Mouse (Mus musculus) myocyte (in vitro differentiated cells): ENCODE results near the gene 1700013F07Rik. TPM values are rescaled to one million over a fixed set of nuclear protein-coding genes. Genes with fewer than 3 reads are reported as not detected.
"Not testable (repeated sequence)": the region's sequence is repeated elsewhere in the genome, so short reads cannot be mapped to it uniquely, and the experiment has no call there.

Experiments used
- H3K27me3 ChIP-seq: one replicate; pipeline ENCODE4 v1.6.1; 2011; ENCODE audit not compliant: control insufficient read depth, insufficient read depth, insufficient read length
- H3K36me3 ChIP-seq: one replicate; pipeline ENCODE4 v1.6.1; 2011; ENCODE audit not compliant: control insufficient read depth, insufficient read depth
- H3K4me2 ChIP-seq: one replicate; pipeline ENCODE4 v1.6.1; 2011; ENCODE audit warnings: low read depth, control low read depth
- H3K4me3 ChIP-seq: one replicate; pipeline ENCODE4 v1.5.1; 2011; ENCODE audit warnings: mild to moderate bottlenecking, control low read depth, moderate library complexity
- H3K79me2 ChIP-seq: one replicate; pipeline ENCODE4 v1.6.1; 2011; ENCODE audit not compliant: control insufficient read depth, insufficient read depth
- H3ac ChIP-seq: one replicate; pipeline ENCODE4 v1.6.1; 2011; ENCODE audit not compliant: control insufficient read depth, insufficient read length
- CEBPB ChIP-seq: IDR thresholded peaks from 2 replicates; pipeline ENCODE4 v1.6.1; 2011; ENCODE audit warnings: mild to moderate bottlenecking, moderate library complexity; ENCODE audit not compliant: poor library complexity, insufficient read depth, severe bottlenecking
- E2F4 ChIP-seq: IDR thresholded peaks from one replicate; pipeline ENCODE4 v1.6.1; 2011; ENCODE audit warnings: mild to moderate bottlenecking, control low read depth, moderate library complexity; ENCODE audit not compliant: insufficient read depth
- MAX ChIP-seq: IDR thresholded peaks from one replicate; pipeline ENCODE4 v1.6.1; 2011; ENCODE audit warnings: low read depth, mild to moderate bottlenecking, control low read depth
- MYOD1 ChIP-seq, 3 experiments: IDR thresholded peaks; one replicate each; pipeline ENCODE4 v1.6.1; 2011; ENCODE audit warnings: control low read depth in 2 of 3, low read depth in 2 of 3, mild to moderate bottlenecking in 2 of 3, moderate library complexity in 1 of 3; ENCODE audit not compliant: insufficient read length in 2 of 3, control insufficient read depth in 1 of 3
- MYOG ChIP-seq, 3 experiments: IDR thresholded peaks; one replicate each; pipeline ENCODE4 v1.6.1; 2011; ENCODE audit warnings: control low read depth in 2 of 3, low read depth in 2 of 3, mild to moderate bottlenecking in 2 of 3; ENCODE audit not compliant: insufficient read length in 2 of 3, control insufficient read depth in 1 of 3, insufficient read depth in 1 of 3
- POLR2A ChIP-seq: IDR thresholded peaks from one replicate; pipeline ENCODE4 v1.6.1; 2011; ENCODE audit warnings: low read depth, mild to moderate bottlenecking, control low read depth, moderate library complexity; ENCODE audit not compliant: insufficient read length
- POLR2AphosphoS2 ChIP-seq: IDR thresholded peaks from one replicate; pipeline ENCODE4 v1.6.1; 2011; ENCODE audit warnings: low read depth, control low read depth; ENCODE audit not compliant: insufficient read length
- REST ChIP-seq: IDR thresholded peaks from one replicate; pipeline ENCODE4 v1.6.1; 2011; ENCODE audit warnings: mild to moderate bottlenecking, control low read depth, moderate library complexity; ENCODE audit not compliant: insufficient read depth, insufficient read length
- SRF ChIP-seq: IDR thresholded peaks from one replicate; pipeline ENCODE4 v1.6.1; 2011; ENCODE audit warnings: low read depth; ENCODE audit not compliant: control insufficient read depth, insufficient read length
- TCF12 ChIP-seq: IDR thresholded peaks from one replicate; pipeline ENCODE4 v1.6.1; 2011; ENCODE audit warnings: mild to moderate bottlenecking, control low read depth; ENCODE audit not compliant: poor library complexity, insufficient read depth, severe bottlenecking
- TCF3 ChIP-seq: IDR thresholded peaks from one replicate; pipeline ENCODE4 v1.6.1; 2011; ENCODE audit warnings: low read depth, control low read depth; ENCODE audit not compliant: insufficient read length
- USF1 ChIP-seq: IDR thresholded peaks from one replicate; pipeline ENCODE4 v1.6.1; 2011; ENCODE audit warnings: low read depth, mild to moderate bottlenecking, control low read depth, moderate library complexity
- polyA plus RNA-seq: library from polyadenylated mRNA; unstranded; fragments of >200 nt; fragmentation: generic; extraction: Trizol; gene quantifications from one replicate; pipeline ENCODE4 v1.2.1, GENCODE M21; 2012; ENCODE audit warnings: missing spikeins

Gene 1700013F07Rik
- polyA plus RNA-seq, 1 experiment, result 0.76 TPM

DNA sequence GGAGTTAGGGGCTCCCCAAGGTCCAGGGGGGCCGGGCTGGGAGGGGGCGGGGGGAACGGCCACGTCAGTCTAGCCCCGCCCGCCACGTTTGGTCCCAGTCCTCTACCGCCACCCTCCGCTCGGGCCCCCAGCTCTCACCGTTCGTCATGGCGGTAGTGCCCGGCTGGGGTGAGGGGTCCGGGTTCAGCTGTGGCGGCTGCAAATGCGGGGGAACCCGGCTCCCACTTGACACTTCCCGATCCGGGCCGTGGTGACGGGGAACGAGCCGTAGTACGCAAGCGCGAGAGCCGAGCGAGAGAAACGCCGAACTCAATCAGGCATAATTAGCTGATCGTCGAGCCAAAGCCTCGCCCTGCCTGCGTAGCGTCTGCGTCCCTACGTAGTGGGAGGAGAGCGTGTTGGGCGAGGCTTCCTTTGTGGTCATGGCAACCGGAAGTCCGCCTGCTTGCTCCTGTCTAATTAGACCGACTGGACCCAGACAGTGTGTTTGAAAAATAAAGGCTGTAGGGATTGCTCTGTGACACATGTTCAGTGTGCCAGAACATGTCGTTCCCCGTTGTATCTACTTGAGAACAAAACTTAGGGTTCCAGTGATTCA, 28.3 kb downstream of the 1700013F07Rik start, which contains the start of gene Tmem167b:
Gene Tmem167b (minus strand): TSS at position 334 of the 598 bp plus-strand sequence.
- Histone ChIP-seq H3K4me2 (peak within 1 kb of the TSS; percentile 97), H3K27me3 (peaks cover 9% of the 10 kb centered on the region), H3K79me2 (peaks cover 13% of the 10 kb centered on the region), H3K36me3 (peaks cover 14% of the 10 kb centered on the region), H3K4me3 (peak within 1 kb of the TSS; percentile 46), H3ac (peak within 1 kb of the TSS; percentile 22)
- peak; percentile 88 for TF ChIP-seq SRF
- TF ChIP-seq TCF3, result no peak
- no peak for TF ChIP-seq TCF12
- TF ChIP-seq REST, result no peak
- TF ChIP-seq E2F4, result no peak
- TF ChIP-seq MYOG (IDR thresholded peaks at IDR 0.05; ENCODE audit: control insufficient read depth in 1 of 3, insufficient read depth in 1 of 3, insufficient read length in 2 of 3, low read depth in 2 of 3), result peak in 1 of 3 experiments; percentile 39
- peak; percentile 59 for TF ChIP-seq POLR2AphosphoS2
- no peak for TF ChIP-seq USF1
- TF ChIP-seq MAX, result no peak
- no peak for TF ChIP-seq MYOD1 (IDR thresholded peaks at IDR 0.05; ENCODE audit: control insufficient read depth in 1 of 3, insufficient read length in 2 of 3, low read depth in 2 of 3)
- peak; percentile 67 for TF ChIP-seq POLR2A
- no peak for TF ChIP-seq CEBPB

DNA sequence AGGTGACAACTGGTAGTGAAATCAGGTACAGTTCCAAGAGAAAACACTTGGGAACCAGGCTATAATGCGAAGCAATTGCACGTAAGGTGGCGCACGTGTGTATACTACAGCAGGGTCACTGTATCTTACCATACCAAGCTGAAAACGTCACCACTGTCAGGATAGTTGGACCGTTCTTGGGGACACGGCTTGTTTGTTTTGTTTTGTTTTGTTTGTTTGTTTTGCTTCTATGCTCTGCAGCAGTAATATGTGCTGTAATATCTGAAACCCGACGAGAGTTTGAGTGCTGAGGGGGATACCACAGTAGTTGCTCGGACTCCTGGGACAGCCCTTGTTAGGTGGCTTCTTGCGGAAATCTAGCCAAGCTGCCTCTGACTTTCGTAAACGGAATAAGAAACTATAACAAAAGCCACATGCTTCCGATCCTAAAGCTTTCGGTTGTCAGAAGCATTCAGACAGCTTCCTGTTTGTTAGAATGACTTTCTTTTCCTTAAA, 28.9 kb downstream of the 1700013F07Rik start:
- no peak for TF ChIP-seq MAX
- TF ChIP-seq TCF3, result no peak
- peaks cover 9% of the 10 kb centered on the region for H3K27me3 ChIP-seq
- H3K79me2 ChIP-seq, result peaks cover 13% of the 10 kb centered on the region

DNA sequence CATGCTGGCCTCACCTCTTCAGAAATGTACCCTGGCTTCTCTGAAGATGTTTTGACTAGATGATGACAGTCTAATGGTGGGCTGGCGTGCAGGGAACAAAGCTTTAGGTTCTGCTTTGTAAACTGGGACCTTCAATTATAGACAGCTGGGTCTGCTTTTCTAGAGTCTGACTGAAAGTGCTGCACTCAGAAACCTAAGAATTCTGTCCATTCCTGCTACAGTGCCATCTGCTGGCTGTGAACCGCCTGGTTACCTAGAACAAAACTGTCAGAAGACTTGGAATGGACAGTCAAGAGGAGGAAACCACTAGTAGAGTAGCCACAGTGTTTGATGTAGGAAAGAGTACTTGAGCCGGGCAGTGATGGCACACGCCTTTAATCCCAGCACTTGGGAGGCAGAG, 29.4 kb downstream of the 1700013F07Rik start:
- no peak overlapping the region for H3ac ChIP-seq
- peak overlapping the region; percentile 97 for H3K4me2 ChIP-seq
- H3K36me3 ChIP-seq, result peaks cover 7% of the 10 kb centered on the region
- no peak for TF ChIP-seq POLR2AphosphoS2
- no peak for TF ChIP-seq TCF3
- TF ChIP-seq USF1, result no peak
- no peak for TF ChIP-seq MYOG (IDR thresholded peaks at IDR 0.05; ENCODE audit: control insufficient read depth in 1 of 3, insufficient read depth in 1 of 3, insufficient read length in 2 of 3, low read depth in 2 of 3)
- H3K4me3 ChIP-seq, result peak overlapping the region; percentile 46
- peaks cover 13% of the 10 kb centered on the region for H3K79me2 ChIP-seq
- H3K27me3 ChIP-seq, result peaks cover 9% of the 10 kb centered on the region

More for the DNA sequence above, 28.9 kb downstream of the 1700013F07Rik start:
- Histone ChIP-seq H3ac (peak overlapping the region; percentile 22), H3K4me3 (peak overlapping the region; percentile 46), H3K36me3 (peaks cover 10% of the 10 kb centered on the region), H3K4me2 (peak overlapping the region; percentile 97)

DNA sequence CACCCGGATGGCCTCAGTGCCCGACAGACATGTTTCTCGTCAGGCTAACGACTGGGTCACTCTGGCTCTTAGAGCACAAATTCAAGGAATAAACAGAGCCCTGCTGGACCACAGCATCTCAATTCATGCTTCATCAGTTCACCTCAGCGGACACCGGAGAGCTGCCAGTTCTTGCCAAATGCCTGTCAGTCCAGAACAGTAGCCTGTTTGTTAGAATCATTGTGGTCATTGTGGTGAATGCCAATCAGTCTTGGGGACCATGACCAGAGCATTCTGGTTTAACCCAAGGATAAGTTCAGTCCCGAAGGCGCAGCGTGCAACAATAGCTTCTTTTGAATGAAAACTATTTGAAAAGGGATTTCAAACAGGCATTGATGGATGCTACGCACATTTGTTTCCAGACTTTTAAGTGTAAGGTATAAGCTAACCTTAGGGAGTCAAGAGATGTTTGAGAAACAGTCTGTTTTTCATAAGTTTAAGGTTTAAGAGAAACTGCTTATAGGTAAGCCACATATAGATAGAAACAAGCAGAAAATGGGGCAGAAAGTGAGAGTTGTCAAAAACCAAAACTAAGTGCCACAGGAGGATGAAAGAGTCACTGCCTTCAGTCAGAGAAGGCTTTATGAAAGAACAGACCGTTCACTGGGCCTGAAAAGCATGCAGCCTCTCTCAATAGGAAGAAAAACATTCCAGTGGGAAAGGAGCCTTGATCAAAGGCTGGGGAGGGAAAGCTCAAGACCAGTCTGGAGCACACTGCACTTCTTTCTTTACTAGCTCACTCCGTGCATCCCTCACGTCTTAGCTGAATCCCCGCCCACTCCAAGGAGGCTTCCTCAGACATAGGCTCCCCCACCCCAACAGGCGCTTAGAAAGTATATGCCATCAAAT, 34.3 kb downstream of the 1700013F07Rik start:
- TF ChIP-seq MYOG (IDR thresholded peaks at IDR 0.05; ENCODE audit: control insufficient read depth in 1 of 3, insufficient read depth in 1 of 3, insufficient read length in 2 of 3, low read depth in 2 of 3) (no peak), POLR2AphosphoS2 (no peak), SRF (no peak), MAX (no peak), USF1 (no peak), MYOD1 (IDR thresholded peaks at IDR 0.05; ENCODE audit: control insufficient read depth in 1 of 3, insufficient read length in 2 of 3, low read depth in 2 of 3) (no peak), E2F4 (no peak), TCF12 (no peak), CEBPB (no peak), POLR2A (no peak), TCF3 (no peak), REST (no peak)
- Histone ChIP-seq H3K4me2 (peak overlapping the region; percentile 9), H3K4me3 (no peak overlapping the region), H3K27me3 (peaks cover 14% of the 10 kb centered on the region), H3K79me2 (no peaks in the 10 kb centered on the region), H3K36me3 (no peaks in the 10 kb centered on the region), H3ac (no peak overlapping the region)

DNA sequence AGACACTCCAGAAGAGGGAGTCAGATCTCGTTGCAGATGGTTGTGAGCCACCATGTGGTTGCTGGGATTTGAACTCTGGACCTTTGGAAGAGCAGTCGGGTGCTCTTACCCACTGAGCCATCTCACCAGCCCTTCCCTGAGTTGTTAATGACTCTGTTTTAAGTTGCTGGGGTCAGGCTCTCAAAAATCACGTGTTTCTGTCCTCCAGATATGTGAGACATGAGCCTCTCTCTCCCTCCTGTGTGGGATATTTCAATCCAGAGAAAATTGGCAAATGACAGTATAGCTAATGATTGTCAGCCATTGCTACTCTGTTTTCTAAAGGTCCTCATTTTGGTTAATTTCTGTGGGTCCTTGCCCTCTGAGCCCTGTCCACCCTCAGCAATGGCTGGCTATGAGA, 35.7 kb downstream of the 1700013F07Rik start:
- H3K4me3 ChIP-seq, H3K36me3 ChIP-seq, H3ac ChIP-seq, H3K4me2 ChIP-seq: not testable (repeated sequence)
- peaks cover 11% of the 10 kb centered on the region for H3K79me2 ChIP-seq
- H3K27me3 ChIP-seq, result peaks cover 14% of the 10 kb centered on the region
